Mouse (Mus musculus) kidney, postnatal 10 days (tissue): ENCODE measurements around the gene Dusp10.

Experiments
- DNase-seq: peaks from one replicate; pipeline ENCODE4 v3.0.0; 2021; ENCODE audit warnings: mixed read lengths

The Dusp10 gene

DNA sequence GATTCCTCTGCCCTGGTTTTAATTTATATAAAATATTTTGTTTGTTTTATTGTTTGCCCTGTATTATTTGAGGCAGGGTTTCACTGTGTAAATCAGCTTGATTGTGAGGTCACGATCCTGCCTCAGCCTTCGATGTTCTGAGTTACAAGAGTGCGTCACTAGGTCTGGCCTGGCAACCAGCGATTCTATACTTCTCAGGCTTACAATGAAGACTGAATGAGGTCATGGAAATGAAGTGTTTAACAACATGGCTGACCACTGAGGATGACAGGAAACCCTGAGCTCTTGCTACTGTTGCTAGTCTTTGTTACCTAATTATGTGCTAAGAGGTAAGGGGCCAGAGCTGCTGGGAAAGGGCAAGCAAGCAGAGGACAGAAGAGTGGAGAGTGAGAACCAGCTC, at the start of gene Dusp10:
Gene Dusp10, plus strand, starts transcription at position 197 of the 400 bp plus-strand sequence.
- no peak for DNase-seq

DNA sequence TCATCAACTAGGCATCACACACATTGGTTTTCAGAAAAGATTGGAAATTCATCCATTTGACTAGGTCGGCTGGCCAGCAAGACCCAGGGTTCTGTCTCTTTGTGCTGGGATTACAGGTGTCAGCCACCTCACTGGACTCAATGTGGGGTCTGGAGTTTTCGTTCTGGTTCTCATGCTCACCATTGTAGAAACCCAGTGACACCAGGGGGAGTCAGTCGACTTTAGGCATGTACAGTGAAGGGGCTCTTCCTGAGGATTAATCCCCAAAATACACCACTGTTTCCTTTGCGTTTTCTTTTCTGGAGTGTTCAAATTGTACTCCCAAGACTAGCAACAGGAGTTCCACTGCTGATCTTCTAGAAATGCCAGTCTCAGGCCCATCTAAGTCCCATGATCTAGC, 47.8 kb upstream of the Dusp10 start:
- DNase-seq = no peak

DNA sequence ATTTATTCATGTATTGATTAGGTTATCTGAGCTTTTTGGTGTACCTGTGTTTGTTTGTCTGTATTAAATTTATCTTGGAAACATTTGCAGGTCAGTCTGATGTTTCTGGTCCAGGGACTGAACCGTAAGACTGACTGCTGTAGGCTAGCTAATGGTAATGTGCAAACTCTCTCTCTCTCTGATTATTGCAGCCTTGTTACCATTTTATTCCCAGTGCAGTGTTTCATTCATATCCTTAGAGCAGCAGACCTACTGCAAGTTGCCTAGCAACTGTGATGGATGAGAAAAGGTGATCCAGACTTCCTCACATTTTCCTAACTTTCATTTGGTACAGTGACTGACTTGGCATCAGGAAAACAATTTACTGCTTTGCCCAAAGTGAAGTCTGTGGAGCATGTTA, 43.8 kb upstream of the Dusp10 start:
- no peak for DNase-seq

DNA sequence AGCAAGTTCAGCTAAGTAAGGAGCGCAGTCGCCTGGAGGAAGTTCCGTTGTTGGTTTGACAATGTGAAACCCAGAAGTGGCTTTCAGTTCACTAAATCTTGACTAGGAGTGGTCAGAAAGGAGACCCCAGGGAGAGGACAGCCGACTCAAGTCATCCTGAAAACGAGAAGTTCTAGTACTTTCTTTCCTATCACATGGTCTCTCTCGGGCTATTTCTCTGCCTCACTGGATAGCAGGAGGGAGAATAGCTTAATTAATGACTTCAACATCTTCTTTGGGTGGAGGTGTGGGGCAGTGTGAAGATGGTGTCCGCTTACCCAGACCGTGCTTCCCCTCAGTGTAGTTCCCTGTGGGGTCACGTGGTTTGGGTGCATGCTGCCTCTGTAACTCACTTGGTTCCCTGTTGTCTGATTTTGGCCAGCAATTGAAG, 33.3 kb upstream of the Dusp10 start:
- no peak for DNase-seq

DNA sequence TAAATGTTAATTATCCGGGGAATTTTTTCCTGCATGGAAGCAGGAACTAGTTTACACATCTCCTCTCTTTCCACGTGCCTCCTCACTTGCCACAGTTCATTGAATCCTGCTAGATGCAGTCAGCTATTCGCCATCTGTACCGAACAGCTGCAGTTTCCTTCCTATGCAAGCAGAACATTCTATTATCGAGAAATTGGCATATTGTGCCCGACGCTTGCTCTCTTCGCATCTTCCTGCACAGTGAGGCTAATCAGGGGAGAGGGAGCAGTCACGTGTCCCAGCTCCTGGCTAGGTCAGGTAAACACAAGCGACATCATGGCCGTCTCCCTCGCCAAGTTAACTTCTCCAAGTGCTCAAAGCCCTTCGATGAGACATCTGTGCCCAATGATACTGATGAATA, 31.0 kb upstream of the Dusp10 start:
- no peak for DNase-seq

DNA sequence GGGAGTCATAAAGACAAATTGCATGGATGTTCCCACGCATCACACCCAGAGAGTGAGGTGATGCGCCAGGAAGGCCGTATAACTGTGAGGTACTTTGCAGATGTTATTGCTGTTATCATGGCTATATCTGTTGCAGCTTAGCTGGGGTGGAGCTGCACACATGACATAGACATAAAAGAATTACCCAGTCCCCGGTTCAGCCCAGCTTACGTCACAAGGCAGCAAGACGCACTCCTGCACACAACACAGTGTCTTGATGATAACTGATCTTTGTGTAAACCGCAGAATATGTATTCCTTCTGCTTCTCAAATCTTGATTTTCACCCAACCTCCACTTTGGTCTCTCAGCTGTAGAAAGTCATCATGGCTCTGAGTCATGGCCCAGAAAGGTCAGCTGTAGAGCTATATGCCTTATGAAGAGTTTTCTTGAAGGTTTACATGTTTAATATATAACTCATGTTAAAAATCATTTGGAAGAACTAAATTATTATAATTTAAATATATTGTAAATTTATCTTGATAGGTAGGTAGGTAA, 25.3 kb upstream of the Dusp10 start:
- no peak for DNase-seq

DNA sequence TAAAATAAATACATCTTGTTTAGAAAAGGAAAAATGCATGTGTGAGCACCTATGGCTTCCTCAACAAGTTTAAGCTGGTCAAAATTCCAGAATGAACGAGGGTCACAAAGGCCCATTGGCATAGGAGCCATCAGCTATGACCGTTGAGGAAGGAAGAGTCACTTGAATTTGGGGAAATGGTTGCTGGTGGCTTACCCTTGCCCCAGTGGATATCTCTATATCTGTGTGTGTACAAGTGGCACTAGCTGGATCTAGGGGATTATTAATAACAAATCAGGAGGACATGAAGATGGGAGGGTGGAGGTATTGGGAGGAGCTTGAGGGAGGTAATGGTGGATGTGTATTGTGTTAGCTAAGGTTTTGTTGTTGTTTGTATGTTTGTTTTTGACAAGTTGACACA, 21.2 kb upstream of the Dusp10 start:
- DNase-seq = no peak

DNA sequence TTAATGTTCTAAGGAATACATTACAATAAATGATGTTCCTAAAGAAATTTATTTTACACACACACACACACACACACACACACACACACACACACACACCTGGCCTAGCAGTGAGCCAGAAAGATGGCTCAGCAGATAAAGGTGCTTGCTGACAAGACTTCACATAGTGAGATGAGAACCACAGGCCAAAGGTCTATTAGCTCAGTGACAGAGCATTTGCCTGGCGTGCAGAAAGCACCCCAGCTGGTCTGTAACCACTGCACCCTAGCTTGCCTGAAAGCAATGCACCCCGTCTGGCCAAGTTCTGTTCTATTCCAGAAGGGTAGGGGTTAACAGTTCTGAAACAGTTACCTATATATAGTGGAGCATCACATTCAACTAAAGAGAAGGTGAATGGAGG, 15.9 kb upstream of the Dusp10 start:
- DNase-seq = no peak

DNA sequence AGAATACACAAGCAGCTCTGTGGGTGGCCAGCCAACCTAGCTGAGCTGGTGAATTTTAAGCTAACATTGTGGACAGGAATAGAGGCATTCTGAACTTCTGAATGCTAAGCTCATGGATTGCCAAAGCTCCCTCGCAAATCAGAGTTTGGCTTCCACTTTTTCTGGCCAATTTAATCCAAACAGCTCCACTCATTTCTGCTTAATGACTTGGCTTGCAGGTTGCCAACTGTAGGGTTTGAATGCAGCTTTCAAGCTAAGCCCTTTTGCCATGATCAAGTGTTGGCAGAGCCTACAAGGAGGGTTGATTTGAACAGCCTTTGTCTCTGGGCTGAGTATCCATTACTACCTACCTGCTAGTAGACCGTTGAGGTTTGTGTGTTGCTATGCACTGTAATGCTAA, 10.6 kb upstream of the Dusp10 start:
- no peak for DNase-seq

DNA sequence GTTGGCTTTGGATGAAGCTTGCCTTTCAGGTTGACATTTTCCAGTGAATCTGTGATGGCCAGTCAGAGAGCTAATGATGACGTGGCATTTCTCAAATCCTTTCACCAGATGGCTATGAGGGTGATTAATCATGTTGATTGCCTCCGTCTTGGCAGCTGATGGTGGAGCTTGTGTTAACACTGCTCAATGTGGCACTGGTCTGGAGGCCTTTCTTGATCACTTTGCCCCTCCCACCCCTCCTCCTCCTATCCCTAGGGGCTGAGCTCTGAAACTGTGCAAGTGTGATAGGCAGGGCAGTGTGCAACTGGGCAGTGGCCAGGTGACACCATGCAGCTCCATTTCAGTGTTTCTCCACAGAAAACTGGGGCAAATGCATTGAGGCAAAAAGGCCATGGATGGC, 8.8 kb upstream of the Dusp10 start:
- no peak for DNase-seq

DNA sequence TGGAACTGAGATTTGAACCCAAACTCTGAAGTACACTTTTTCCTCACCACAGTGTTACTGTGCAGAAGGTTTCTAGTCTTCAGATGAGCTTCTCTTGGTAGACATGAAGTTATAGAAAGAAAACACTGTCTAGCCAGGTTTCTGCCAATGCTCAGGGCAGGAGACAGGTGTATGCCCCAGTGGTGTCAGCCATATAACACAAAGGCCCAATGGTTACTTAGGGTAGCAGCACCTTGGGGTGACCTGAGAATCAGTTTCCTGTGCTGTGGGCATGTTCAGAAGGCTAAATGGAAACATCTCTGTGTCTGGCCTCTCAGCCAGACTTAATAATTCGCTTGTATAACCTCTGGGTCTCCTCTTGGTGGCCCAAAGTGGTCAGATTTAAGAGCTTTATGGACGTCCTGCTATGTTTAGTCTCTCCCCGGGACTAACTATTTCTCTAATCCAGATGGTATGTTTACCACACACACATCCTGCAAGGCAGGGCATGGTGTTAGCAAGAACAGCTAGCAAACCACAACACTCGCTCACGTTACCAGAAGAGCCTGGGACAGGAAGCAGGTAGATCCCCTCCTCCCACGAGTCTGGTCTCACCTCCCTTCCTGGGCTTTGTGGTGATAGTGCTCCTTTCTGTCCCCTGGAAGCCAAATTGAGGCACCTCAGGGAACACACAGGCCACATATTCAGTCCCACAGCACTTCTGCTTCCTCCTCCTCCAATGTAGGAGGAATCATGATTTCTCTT, 7.6 kb upstream of the Dusp10 start:
- no peak for DNase-seq

DNA sequence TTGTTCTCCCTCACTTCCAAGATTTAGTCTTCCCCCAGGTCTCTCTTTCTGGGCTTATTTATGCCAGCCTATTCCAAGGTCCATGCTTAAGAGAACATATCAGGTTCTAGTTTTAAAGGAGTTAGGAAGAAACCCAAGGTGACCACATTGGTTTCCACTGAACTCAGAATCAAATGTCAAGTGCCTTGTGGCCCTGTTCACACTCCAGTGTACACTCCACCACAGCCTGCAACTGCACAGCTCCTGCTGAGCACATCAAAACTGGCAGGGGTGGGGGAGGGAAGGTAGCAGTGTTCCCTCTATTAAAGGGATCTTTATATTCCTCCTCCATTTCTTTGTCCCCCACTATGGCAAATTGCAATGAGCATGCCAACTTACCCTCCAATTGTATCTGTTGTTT, 7.0 kb upstream of the Dusp10 start:
- no peak for DNase-seq

DNA sequence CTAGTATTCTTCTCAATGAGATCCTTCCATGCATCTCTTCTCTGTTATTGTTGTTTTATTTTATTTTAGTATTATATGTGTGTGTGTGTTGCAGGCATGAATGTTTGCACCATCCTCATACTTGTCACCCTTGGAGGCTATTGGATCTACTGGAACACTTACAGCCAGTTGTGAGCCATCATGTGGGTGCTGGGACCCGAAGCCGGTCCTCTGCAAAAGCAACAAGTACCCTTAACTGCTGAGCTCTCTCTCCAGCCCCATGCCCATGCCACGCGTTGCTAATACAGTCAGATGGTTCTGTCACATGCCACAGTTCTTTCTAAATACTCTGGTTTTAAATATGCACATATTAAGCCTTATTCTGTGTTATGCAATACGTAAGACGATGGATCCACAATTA, 1.8 kb upstream of the Dusp10 start:
- DNase-seq = no peak

DNA sequence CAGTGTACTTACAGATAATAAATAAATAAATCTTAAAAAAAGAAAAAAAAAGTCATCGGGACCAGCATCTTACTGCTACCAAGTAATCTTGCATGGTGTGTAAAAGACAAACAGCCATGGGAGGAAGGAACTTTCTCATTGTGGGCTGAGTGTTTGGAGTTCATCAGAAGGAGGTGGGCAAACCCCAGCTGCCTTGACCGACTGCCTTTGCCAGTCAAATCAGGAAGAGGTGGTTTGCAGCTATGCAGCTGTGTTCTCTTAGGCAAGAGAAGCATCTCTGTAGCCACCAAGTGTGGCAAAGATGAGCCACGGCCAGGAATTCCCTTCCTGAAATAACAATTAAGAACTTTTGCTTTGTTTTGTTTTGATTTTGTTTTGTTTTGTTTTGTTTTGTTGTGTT, 989 bp downstream of the Dusp10 start:
- no peak for DNase-seq

DNA sequence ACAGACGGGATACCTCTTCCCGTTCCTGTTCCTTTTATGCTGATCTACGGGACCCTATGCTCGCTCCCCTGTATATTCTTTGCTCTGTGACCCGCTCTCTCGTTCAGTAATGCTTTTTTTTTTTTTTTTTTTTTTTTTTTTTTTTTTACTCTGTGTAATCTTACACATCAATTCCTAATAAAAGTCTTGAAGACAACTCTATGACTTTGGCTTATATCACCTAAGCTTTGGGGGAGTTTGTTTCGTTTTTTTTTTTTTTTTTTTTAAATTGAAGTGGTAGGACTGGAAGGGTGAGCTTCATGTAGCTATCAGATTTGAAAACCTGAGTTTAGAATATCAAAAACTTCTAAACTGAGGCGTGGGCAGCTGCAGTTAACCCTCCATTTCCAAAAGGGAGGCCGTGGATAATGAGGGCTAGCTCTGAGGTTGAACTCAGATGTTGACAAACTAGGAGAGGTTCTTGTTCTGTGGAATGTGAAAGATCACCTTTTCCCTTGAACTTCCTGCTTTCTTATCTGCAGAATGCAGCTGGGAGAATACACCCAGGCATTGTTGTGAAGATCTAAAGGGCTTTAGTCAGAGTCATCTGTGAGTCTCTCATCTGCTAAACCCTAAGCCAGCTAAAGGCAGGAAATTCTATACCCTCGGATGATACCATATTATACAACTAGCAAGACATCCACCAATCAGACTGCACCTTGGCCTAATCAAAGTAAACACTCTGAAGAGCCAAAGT, 3.1 kb downstream of the Dusp10 start:
- no peak for DNase-seq

DNA sequence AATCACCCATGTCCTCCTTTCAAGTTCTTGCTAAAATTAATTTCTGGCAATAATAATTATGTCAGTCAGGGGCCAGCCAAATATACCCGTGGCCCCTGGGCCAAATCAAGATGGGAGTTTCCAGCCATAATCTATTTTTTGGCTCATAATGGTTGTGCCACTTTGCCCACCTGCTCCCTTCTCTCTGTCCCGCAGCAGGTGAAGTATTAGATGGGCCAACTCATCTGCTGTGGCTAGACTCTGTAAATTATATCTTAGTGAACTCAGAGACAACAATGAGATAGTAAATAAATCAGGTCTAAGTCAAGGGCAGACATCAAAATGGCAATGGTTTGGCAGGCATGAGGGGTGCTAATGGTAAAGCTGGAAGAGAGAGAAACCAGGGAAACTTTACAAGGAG, 4.5 kb downstream of the Dusp10 start:
- no peak for DNase-seq

DNA sequence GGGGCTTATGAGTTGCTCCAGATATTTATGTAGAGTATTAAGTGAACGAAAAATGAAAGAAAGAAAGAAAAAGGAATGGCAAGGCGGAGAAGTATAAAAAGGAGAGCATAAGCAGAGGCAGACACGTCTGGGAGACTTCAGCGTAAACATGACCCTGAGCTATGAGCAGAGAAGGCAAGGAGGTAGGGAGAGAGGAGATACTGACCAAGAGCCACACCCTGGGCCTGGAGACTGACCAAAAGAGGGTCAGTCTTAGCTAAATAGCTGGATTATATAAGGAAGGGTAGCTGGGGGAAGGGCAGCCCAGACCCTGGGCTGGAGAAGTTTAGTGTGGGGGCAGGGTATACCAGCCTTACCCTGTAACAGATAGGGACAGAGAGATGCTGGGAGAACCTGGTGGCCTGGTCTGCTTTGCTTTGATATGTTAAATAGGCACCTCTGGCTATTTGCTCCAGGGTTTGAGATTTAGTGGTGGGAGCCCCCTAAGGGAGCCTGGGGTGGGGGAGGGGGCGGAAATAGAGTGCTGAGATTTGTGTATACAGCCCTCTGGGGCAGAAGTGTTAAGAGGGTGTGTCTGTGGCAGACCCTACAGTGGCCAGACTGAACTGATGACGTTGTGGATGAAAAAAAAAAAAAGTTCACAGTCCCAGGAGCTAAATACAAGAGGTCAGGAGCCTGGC, 6.1 kb downstream of the Dusp10 start:
- no peak for DNase-seq

DNA sequence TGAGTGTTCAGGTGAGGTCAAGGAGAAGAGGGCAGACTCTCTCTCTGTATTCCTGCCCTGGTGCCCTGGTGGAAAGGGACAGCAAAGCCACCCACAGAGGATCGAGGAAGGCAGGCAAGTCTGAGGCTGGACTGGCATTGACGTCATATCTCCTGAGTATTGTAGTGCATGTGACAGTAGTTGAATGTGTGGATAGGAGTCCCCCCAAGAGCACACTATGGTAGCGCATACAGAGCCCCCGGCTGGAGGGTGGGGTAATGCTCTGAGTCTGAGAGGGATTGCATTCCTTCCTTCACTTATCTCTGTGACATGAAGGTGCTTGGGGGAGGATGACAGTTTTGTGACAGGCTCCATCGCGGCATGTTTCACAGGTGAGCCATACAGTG, 6.6 kb downstream of the Dusp10 start:
- DNase-seq = no peak

DNA sequence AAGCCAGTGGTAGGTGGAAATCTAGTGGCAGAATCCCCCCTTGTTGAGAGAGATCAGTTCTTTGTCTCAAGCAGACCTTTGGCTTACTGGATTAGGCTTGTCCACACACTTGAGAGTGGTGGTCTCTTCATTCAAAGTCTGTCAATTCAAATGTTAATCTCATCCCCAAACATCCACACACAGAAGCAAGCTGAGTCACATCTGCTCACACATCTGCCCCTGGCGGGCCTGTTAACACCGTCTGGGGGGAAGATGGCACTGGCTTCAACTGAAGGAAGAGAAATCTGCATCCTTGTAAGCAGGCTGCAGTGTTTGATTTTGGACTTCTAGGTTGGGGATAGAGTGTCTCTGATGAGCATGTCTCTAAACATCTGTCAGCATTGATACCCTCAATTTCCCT, 10.9 kb downstream of the Dusp10 start:
- no peak for DNase-seq

DNA sequence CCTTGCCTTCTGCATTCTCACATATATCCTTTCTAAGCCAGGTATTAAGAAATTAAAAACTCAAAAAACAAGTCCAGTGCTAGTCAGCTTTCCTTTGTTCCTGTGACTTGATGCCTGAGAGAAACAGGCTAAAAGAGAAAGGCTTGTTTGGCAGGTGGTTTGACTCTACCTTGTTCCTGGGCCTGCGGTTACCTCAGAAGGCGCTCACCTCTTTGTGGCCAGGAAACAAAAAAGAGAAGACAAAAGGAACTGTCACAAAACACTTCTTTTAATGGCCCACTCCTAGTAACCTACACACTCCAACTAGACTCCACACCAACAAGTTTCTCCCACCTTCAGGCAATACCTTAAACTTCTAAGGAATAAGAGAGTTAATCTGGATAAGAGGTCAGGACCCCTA, 11.5 kb downstream of the Dusp10 start:
- DNase-seq = no peak

DNA sequence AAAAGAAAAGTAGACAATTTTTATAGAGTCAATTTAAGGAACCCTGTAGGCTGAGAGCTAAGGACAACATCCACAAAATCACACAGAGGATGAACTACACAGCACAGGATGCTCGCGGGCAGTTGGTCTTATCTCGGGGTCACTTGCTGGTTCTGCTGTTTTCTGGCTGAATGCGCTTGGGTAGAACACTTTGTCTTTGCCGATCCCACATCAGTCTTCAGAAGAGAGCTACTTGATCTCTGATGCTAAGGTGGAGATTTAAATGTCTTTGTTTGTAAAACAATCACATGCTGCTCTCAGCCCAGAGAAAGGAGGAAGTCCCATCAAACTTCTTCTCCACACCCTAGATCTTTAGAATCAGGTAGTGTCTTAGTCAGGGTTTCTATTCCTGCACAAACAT, 12.0 kb downstream of the Dusp10 start:
- no peak for DNase-seq

DNA sequence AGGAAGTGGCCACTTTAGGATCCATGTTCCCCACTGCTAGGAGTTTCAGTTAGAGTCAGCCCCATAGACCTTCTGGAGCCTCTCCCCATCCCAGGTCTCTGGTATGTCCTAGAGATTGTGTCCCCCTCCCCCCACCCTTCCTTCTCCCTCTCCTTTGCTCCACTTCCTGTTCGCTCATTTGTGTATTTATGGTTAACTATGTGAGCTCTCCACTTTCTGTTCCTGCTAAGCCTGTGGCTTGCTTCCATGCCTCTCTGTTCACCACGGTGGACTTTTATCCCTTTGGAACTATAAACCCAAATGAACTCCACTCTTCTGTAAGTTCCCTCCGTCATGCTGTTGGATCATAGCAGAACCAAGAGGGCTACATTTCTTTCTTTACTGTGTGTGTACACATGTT, 13.9 kb downstream of the Dusp10 start:
- no peak for DNase-seq

DNA sequence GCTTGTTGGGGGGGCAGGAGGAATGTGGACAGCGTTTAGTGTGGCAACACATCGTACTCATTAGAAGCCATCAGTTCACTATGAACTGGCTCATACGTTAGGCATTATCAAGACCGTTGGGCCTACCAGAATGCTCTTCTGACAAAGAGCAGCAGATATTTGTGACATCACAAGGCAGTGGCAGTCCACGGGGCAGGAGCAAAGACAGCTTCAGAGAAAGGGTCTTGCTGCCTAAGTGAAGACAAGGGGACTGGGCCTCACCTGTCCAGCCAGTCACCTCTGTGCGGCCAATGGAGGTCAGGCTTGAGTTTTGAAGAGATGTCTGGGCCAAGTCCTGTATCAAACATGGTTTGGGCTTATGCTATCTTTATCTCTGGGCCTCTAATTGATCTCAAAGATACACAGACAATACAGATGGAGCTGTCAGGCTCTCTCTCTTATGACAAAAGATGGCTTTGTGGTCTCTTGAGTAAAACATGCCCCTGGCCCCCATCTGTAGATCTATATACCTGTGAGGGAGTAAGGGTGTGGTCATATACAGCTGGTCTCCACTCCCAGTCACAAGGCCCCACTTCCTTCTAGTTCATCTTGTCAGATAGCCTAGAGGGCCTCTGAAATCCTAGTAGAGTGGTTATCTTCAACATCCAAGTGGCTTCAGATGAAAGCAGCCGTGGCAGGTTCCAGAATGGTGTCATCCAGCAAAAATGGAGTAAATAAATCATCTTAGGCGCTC, 17.1 kb downstream of the Dusp10 start:
- DNase-seq = no peak
